Mouse (Mus musculus): ENCODE results near the gene Sufu. TPM values are rescaled to one million over a fixed set of nuclear protein-coding genes. Genes with fewer than 3 reads are reported as not detected.

Gene Sufu
- polyA plus RNA-seq, 1 experiment from 2014 or later: 28.0 TPM

- Histone ChIP-seq H3K27ac (no peak overlapping the region), H3K27me3 (no peaks in the 10 kb centered on the region), H3K4me3 (no peak overlapping the region), H3K9me3 (replicated peaks) (no peaks in the 10 kb centered on the region), H3K36me3 (ENCODE audit: poor library complexity, severe bottlenecking) (peaks cover 23% of the 10 kb centered on the region), H3K4me2 (no peak overlapping the region), H3K9ac (no peak overlapping the region), H3K4me1 (0 out of 2 replicates have a peak, but pooled peaks cover 6% of the 10 kb centered on the region)
- WGBS: 11% methylated on average over 2 of the region's 2 CpGs
- ATAC-seq: 0 out of 2 replicates have a peak, but pooled peaks have one; percentile 16
These were observed 93.9 kb downstream of the Sufu start for GRCm38 (mm10) chr19:46490634-46491033.

- Histone ChIP-seq H3K27me3 (no peaks in the 10 kb centered on the region), H3K9ac (no peak overlapping the region), H3K4me3 (no peak overlapping the region), H3K27ac (no peak overlapping the region), H3K4me1 (peaks cover 12% of the 10 kb centered on the region; the same call in 1 of the 2 replicates), H3K9me3 (replicated peaks) (no peaks in the 10 kb centered on the region), H3K4me2 (no peak overlapping the region), H3K36me3 (ENCODE audit: poor library complexity, severe bottlenecking) (no peaks in the 10 kb centered on the region)
- 88% methylated on average over 8 of the region's 8 CpGs for WGBS
- ATAC-seq: no peak
These were observed 98.4 kb downstream of the Sufu start for GRCm38 (mm10) chr19:46495136-46495535.

GRCm38 (mm10) chr19:46497230-46497629 lies 100.5 kb downstream of the Sufu start:
- Histone ChIP-seq H3K27me3 (no peaks in the 10 kb centered on the region), H3K27ac (no peak overlapping the region), H3K9me3 (replicated peaks) (no peaks in the 10 kb centered on the region), H3K9ac (no peak overlapping the region), H3K4me2 (no peak overlapping the region), H3K36me3 (ENCODE audit: poor library complexity, severe bottlenecking) (no peaks in the 10 kb centered on the region), H3K4me3 (no peak overlapping the region), H3K4me1 (peaks cover 7% of the 10 kb centered on the region; the same call in 1 of the 2 replicates)
- no peak for ATAC-seq
- 73% methylated on average over 2 of the region's 2 CpGs for WGBS

- Histone ChIP-seq H3K4me2 (peak overlapping the region; percentile 98), H3K36me3 (ENCODE audit: poor library complexity, severe bottlenecking) (no peaks in the 10 kb centered on the region), H3K27ac (peak overlapping the region; percentile 83), H3K9ac (no peak overlapping the region), H3K4me1 (peaks cover 14% of the 10 kb centered on the region), H3K4me3 (peak overlapping the region; percentile 96; the same call in 1 of the 2 replicates), H3K27me3 (no peaks in the 10 kb centered on the region), H3K9me3 (replicated peaks) (no peaks in the 10 kb centered on the region)
- ATAC-seq: no peak
- WGBS: 0% methylated on average over 3 of the region's 3 CpGs
These were observed 102.8 kb downstream of the Sufu start for GRCm38 (mm10) chr19:46499539-46499835.

- peak overlapping the region; percentile 100 for H3K27ac ChIP-seq
- peaks cover 1% of the 10 kb centered on the region; the same call in 1 of the 2 replicates for H3K36me3 ChIP-seq (ENCODE audit: poor library complexity, severe bottlenecking)
- no peaks in the 10 kb centered on the region for H3K9me3 ChIP-seq (replicated peaks)
- under 1% methylated on average over 51 of the region's 52 CpGs for WGBS
- peak overlapping the region; percentile 96 for H3K4me3 ChIP-seq
- H3K27me3 ChIP-seq: no peaks in the 10 kb centered on the region
- peak; percentile 89 for ATAC-seq
- H3K4me2 ChIP-seq: peak overlapping the region; percentile 98
- H3K4me1 ChIP-seq: peaks cover 20% of the 10 kb centered on the region
- peak overlapping the region; percentile 100 for H3K9ac ChIP-seq
These were observed 103.3 kb downstream of the Sufu start for GRCm38 (mm10) chr19:46499836-46500580.

- Histone ChIP-seq H3K27ac (peak overlapping the region; percentile 100), H3K36me3 (ENCODE audit: poor library complexity, severe bottlenecking) (peaks cover 9% of the 10 kb centered on the region), H3K27me3 (no peaks in the 10 kb centered on the region), H3K4me3 (peak overlapping the region; percentile 96), H3K9me3 (replicated peaks) (no peaks in the 10 kb centered on the region), H3K4me2 (peak overlapping the region; percentile 98), H3K9ac (peak overlapping the region; percentile 100), H3K4me1 (peaks cover 27% of the 10 kb centered on the region)
- WGBS: under 1% methylated on average over 43 of the region's 50 CpGs
- peak; percentile 28; the same call in 1 of the 2 replicates for ATAC-seq
These were observed 104.1 kb downstream of the Sufu start for GRCm38 (mm10) chr19:46500581-46501341.

- Histone ChIP-seq H3K27ac (peak within 1 kb of the TSS; percentile 100), H3K9ac (peak within 1 kb of the TSS; percentile 100), H3K4me2 (peak within 1 kb of the TSS; percentile 98), H3K36me3 (ENCODE audit: poor library complexity, severe bottlenecking) (peaks cover 16% of the 10 kb centered on the region), H3K4me1 (peaks cover 35% of the 10 kb centered on the region), H3K4me3 (peak within 1 kb of the TSS; percentile 96), H3K9me3 (replicated peaks) (no peaks in the 10 kb centered on the region), H3K27me3 (no peaks in the 10 kb centered on the region)
- ATAC-seq: peak; percentile 27; the same call in 1 of the 2 replicates
- WGBS: under 1% methylated on average over 30 of the region's 64 CpGs
These were observed 104.8 kb downstream of the Sufu start, which contains the start of gene Trim8 for GRCm38 (mm10) chr19:46501401-46502068. Gene Trim8 (plus strand): TSS chr19:46501702.

- 0 out of 2 replicates have a peak, but pooled peaks have one; percentile 5 for ATAC-seq
- Histone ChIP-seq H3K4me3 (peak overlapping the region; percentile 96), H3K27me3 (no peaks in the 10 kb centered on the region), H3K36me3 (ENCODE audit: poor library complexity, severe bottlenecking) (peaks cover 20% of the 10 kb centered on the region), H3K9ac (peak overlapping the region; percentile 100), H3K27ac (peak overlapping the region; percentile 100), H3K9me3 (replicated peaks) (no peaks in the 10 kb centered on the region), H3K4me2 (peak overlapping the region; percentile 98), H3K4me1 (peaks cover 40% of the 10 kb centered on the region)
- under 1% methylated on average over 37 of the region's 46 CpGs for WGBS
These were observed 105.4 kb downstream of the Sufu start for GRCm38 (mm10) chr19:46502069-46502455.

GRCm38 (mm10) chr19:46502471-46503166 lies 105.9 kb downstream of the Sufu start:
- WGBS: under 1% methylated on average over 52 of the region's 53 CpGs
- 0 out of 2 replicates have a peak, but pooled peaks have one; percentile 3 for ATAC-seq
- no peaks in the 10 kb centered on the region for H3K27me3 ChIP-seq
- peak overlapping the region; percentile 98 for H3K4me2 ChIP-seq
- no peaks in the 10 kb centered on the region for H3K9me3 ChIP-seq (replicated peaks)
- H3K36me3 ChIP-seq (ENCODE audit: poor library complexity, severe bottlenecking): peaks cover 22% of the 10 kb centered on the region
- H3K4me3 ChIP-seq: peak overlapping the region; percentile 96
- peaks cover 46% of the 10 kb centered on the region for H3K4me1 ChIP-seq
- peak overlapping the region; percentile 100 for H3K9ac ChIP-seq
- peak overlapping the region; percentile 100 for H3K27ac ChIP-seq

- ATAC-seq: no peak
- Histone ChIP-seq H3K9ac (peak overlapping the region; percentile 100), H3K27me3 (no peaks in the 10 kb centered on the region), H3K36me3 (ENCODE audit: poor library complexity, severe bottlenecking) (peaks cover 31% of the 10 kb centered on the region), H3K9me3 (replicated peaks) (no peaks in the 10 kb centered on the region), H3K4me1 (peaks cover 55% of the 10 kb centered on the region), H3K27ac (peak overlapping the region; percentile 100), H3K4me2 (peak overlapping the region; percentile 98), H3K4me3 (peak overlapping the region; percentile 96)
- WGBS: under 1% methylated on average over 21 of the region's 21 CpGs
These were observed 106.8 kb downstream of the Sufu start for GRCm38 (mm10) chr19:46503351-46504084.

GRCm38 (mm10) chr19:46504085-46504552 lies 107.4 kb downstream of the Sufu start:
- H3K27ac ChIP-seq: peak overlapping the region; percentile 100
- ATAC-seq: no peak
- peaks cover 58% of the 10 kb centered on the region for H3K4me1 ChIP-seq
- H3K4me2 ChIP-seq: peak overlapping the region; percentile 98
- peaks cover 37% of the 10 kb centered on the region for H3K36me3 ChIP-seq (ENCODE audit: poor library complexity, severe bottlenecking)
- no peaks in the 10 kb centered on the region for H3K27me3 ChIP-seq
- peak overlapping the region; percentile 96 for H3K4me3 ChIP-seq
- 0% methylated on average over 4 of the region's 4 CpGs for WGBS
- no peaks in the 10 kb centered on the region for H3K9me3 ChIP-seq (replicated peaks)
- H3K9ac ChIP-seq: peak overlapping the region; percentile 100
